Comparison of ENCODE assay signal across 31 mouse cellular contexts in the genomic region with DNA sequence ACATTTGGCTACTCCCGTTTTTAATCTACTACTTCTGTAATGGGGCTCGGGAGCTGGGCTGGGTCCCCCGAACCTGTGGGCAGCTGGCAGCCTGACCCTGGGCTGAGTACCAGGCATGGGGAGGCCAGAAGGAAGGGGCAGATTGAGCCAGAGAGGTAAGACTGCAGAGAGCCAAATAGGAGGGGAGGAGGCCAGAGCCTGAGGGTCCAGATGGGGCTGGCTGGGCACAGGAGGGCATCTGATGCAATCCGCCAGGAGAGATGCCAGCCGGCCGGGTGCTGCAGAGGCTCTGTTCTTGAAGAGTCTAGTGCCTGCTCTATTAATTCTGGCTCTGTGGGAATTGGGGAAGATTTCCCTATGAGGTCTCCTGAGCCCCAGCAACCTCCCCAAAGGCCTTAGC. TPM values are rescaled to one million over a fixed set of nuclear protein-coding genes. Genes with fewer than 3 reads are reported as not detected.
DNase-seq lines count a peak whose midpoint lies in the region; ATAC-seq and TF ChIP-seq lines count a peak whose summit lies in the region.
"Had no signal": no experiment of that assay in that cellular context is flagged by ENCODE, and none has a peak within 500 bp of the region (broad histone marks: within the 10 kb centered on the region; RNA-seq: fewer than 3 reads in every experiment).

No protein-coding gene starts in this region.

- no peak overlapping the region for H3K4me2 ChIP-seq in forebrain, embryonic 15.5 days (replicated peaks)
- no peak overlapping the region for H3K4me2 ChIP-seq in intestine, postnatal 0 days (replicated peaks; ENCODE audit: low read depth)
- H3K4me2 ChIP-seq: limb, embryonic 13.5 days; liver, embryonic 12.5 days; midbrain, embryonic 11.5 days had no signal

- DNase-seq in forebrain, embryonic 10.5 days (ENCODE audit: extremely low spot score, low spot score) = no peak
- DNase-seq in cerebellum, adult 8-10 months = peak; percentile 89
- peak; percentile 90 to 93 for DNase-seq in cerebellum, postnatal 25 days
- DNase-seq in kidney, postnatal 10 days = no peak
- DNase-seq: adrenal gland, postnatal 10 days; forebrain, postnatal 0 days; gastrocnemius, postnatal 14 days; kidney, adult 9 months; kidney, postnatal 14 days; layer of hippocampus, adult 9-11 months; liver, postnatal 0 days; lung, postnatal 36 days; right cerebral cortex, adult 18-20 months; spleen, adult 18-20 months; thymus, postnatal 14 days had no signal

- H3K9ac ChIP-seq in forebrain, embryonic 15.5 days (replicated peaks) = 0 out of 2 replicates have a peak overlapping the region, but pooled peaks have one; percentile 10
- H3K9ac ChIP-seq in intestine, postnatal 0 days (ENCODE audit: low read depth, low read length) = no peak overlapping the region
- H3K9ac ChIP-seq: forebrain, postnatal 0 days; limb, embryonic 13.5 days; liver, embryonic 12.5 days; liver, postnatal 0 days had no signal

- H3K4me1 ChIP-seq in forebrain, embryonic 15.5 days = no peaks in the 10 kb centered on the region
- no peaks in the 10 kb centered on the region for H3K4me1 ChIP-seq in forebrain, embryonic 10.5 days
- H3K4me1 ChIP-seq in intestine, postnatal 0 days (replicated peaks; ENCODE audit: control insufficient read depth, insufficient read depth, low read length) = no peaks in the 10 kb centered on the region
- H3K4me1 ChIP-seq: limb, embryonic 13.5 days; liver, embryonic 12.5 days had no signal

- no peaks in the 10 kb centered on the region for H3K9me3 ChIP-seq in forebrain, embryonic 15.5 days
- H3K9me3 ChIP-seq in forebrain, embryonic 10.5 days = no peaks in the 10 kb centered on the region
- no peaks in the 10 kb centered on the region for H3K9me3 ChIP-seq in intestine, postnatal 0 days (ENCODE audit: control insufficient read depth)
- H3K9me3 ChIP-seq: limb, embryonic 13.5 days; liver, embryonic 12.5 days had no signal

- 74% methylated on average over 6 of the region's 6 CpGs for WGBS in forebrain, embryonic 15.5 days
- WGBS in forebrain, embryonic 10.5 days = 92% methylated on average over 6 of the region's 6 CpGs
- WGBS in intestine, postnatal 0 days = 82% methylated on average over 6 of the region's 6 CpGs

- H3K27ac ChIP-seq in forebrain, embryonic 15.5 days (replicated peaks) = no peak overlapping the region
- H3K27ac ChIP-seq in forebrain, embryonic 10.5 days = no peak overlapping the region
- H3K27ac ChIP-seq in intestine, postnatal 0 days (ENCODE audit: low read depth, low read length) = no peak overlapping the region
- H3K27ac ChIP-seq: limb, embryonic 13.5 days; liver, embryonic 12.5 days had no signal

- no peaks in the 10 kb centered on the region for H3K27me3 ChIP-seq in forebrain, embryonic 15.5 days
- H3K27me3 ChIP-seq in forebrain, embryonic 10.5 days (ENCODE audit: poor library complexity, severe bottlenecking) = peaks cover 9% of the 10 kb centered on the region
- H3K27me3 ChIP-seq in intestine, postnatal 0 days (replicated peaks; ENCODE audit: control insufficient read depth, insufficient read depth, low read length) = no peaks in the 10 kb centered on the region; the same call in 1 of the 2 replicates

- ATAC-seq in forebrain, embryonic 15.5 days (replicated peaks) = no peak
- peak; percentile 89 for ATAC-seq in cerebellum, adult (ENCODE audit: insufficient number of reproducible peaks, low FRiP score, low TSS enrichment)
- ATAC-seq in CD4-positive, CD25-positive, alpha-beta regulatory T cell, adult 4 months = no peak
- ATAC-seq in intestine, postnatal 0 days = no peak
- ATAC-seq: forebrain, postnatal 0 days; intestine, embryonic 16.5 days; liver, embryonic 12.5 days; liver, postnatal 0 days; Patski had no signal

- H3K36me3 ChIP-seq in forebrain, embryonic 15.5 days = no peaks in the 10 kb centered on the region
- no peaks in the 10 kb centered on the region for H3K36me3 ChIP-seq in forebrain, embryonic 10.5 days (replicated peaks)
- no peaks in the 10 kb centered on the region for H3K36me3 ChIP-seq in intestine, postnatal 0 days (ENCODE audit: control insufficient read depth, insufficient read depth)
- H3K36me3 ChIP-seq: limb, embryonic 13.5 days; liver, embryonic 12.5 days had no signal

- TF ChIP-seq CTCF in intestine, postnatal 0 days (IDR thresholded peaks at IDR 0.05; ENCODE audit: low read depth) = no peak

- H3K4me3 ChIP-seq in forebrain, embryonic 15.5 days = no peak overlapping the region
- no peak overlapping the region for H3K4me3 ChIP-seq in forebrain, embryonic 10.5 days
- no peak overlapping the region for H3K4me3 ChIP-seq in intestine, postnatal 0 days (ENCODE audit: low read depth, low read length)
- H3K4me3 ChIP-seq: limb, embryonic 13.5 days; liver, embryonic 12.5 days had no signal

RNA-seq across cellular contexts. Expression of gene Calb2, which starts 6.0 kb away (rescaled TPM):
- 79.6 and 85.9 TPM in 2 replicates for polyA plus RNA-seq in forebrain, embryonic 15.5 days (2015; fragmentation: Nextera tagmentation; extraction: Ambion mirVana)
- 8.7 and 12.7 TPM in 2 replicates for polyA plus RNA-seq in forebrain, embryonic 10.5 days (2016; fragmentation: Nextera tagmentation; extraction: Ambion mirVana)
- not detected for polyA plus RNA-seq in CD4-positive, CD25-positive, alpha-beta regulatory T cell, adult 4 months (2017; shearing (Covaris generic))
- polyA plus RNA-seq in intestine, postnatal 0 days (2015; fragmentation: Nextera tagmentation; extraction: Ambion mirVana) = 0.26 and 0.27 TPM in 2 replicates
- polyA plus RNA-seq: intestine, embryonic 16.5 days; liver, embryonic 12.5 days; liver, postnatal 0 days; Patski had no signal

RNA-seq across cellular contexts. Expression of gene Cmtr2, which starts 53.5 kb away (rescaled TPM):
- polyA plus RNA-seq in forebrain, embryonic 15.5 days (2015; fragmentation: Nextera tagmentation; extraction: Ambion mirVana) = 12.9 and 13.4 TPM in 2 replicates
- 11.2 and 11.9 TPM in 2 replicates for polyA plus RNA-seq in forebrain, embryonic 10.5 days (2016; fragmentation: Nextera tagmentation; extraction: Ambion mirVana)
- polyA plus RNA-seq in CD4-positive, CD25-positive, alpha-beta regulatory T cell, adult 4 months (2017; shearing (Covaris generic)) = 10 to 100 TPM in 1 of 2 experiments, 1 to 10 TPM in 1; 7.2 to 10.7 TPM
- 3.0 and 3.5 TPM in 2 replicates for polyA plus RNA-seq in intestine, postnatal 0 days (2015; fragmentation: Nextera tagmentation; extraction: Ambion mirVana)

RNA-seq across cellular contexts. Expression of gene Gm17720, which starts 59.5 kb away (rescaled TPM):
- polyA plus RNA-seq in forebrain, embryonic 15.5 days (2015; fragmentation: Nextera tagmentation; extraction: Ambion mirVana) = not detected in 2 replicates
- not detected in 2 replicates for polyA plus RNA-seq in forebrain, embryonic 10.5 days (2016; fragmentation: Nextera tagmentation; extraction: Ambion mirVana)
- not detected for polyA plus RNA-seq in CD4-positive, CD25-positive, alpha-beta regulatory T cell, adult 4 months (2017; shearing (Covaris generic))
- polyA plus RNA-seq in intestine, postnatal 0 days (2015; fragmentation: Nextera tagmentation; extraction: Ambion mirVana) = not detected in 2 replicates
- polyA plus RNA-seq: cortical plate, adult 2 months; forebrain, postnatal 0 days; heart, embryonic 14.5 days; hindbrain, embryonic 11.5 days; intestine, embryonic 16.5 days; limb, embryonic 13.5 days; liver, embryonic 12.5 days; liver, postnatal 0 days; lung, embryonic 16.5 days; midbrain, embryonic 11.5 days; neural tube, embryonic 14.5 days; Patski; stomach, embryonic 16.5 days; urinary bladder, adult 2 months had no signal

Comparison
In these comparisons a context has a peak if more than half of its experiments do, and no peak if none do; other contexts are left out.
1. DNase-seq: peak in cerebellum, adult 8-10 months (single experiment) and cerebellum, postnatal 25 days (2 of 2); none in forebrain, embryonic 10.5 days (single experiment) and kidney, postnatal 10 days (single experiment).